Mouse (Mus musculus): Measurements from ENCODE around the gene Slc27a2. TPM values are rescaled to one million over a fixed set of nuclear protein-coding genes. Genes with fewer than 3 reads are reported as not detected.

Gene Slc27a2
- 4.1 and 6.9 TPM in 2 replicates for polyA plus RNA-seq (2015; fragmentation: Nextera tagmentation; extraction: Ambion mirVana)

- Histone ChIP-seq H3K27ac (ENCODE audit: low read length) (0 out of 2 replicates have a peak within 1 kb of the TSS, but pooled peaks have one; percentile 14), H3K27me3 (replicated peaks; ENCODE audit: control insufficient read depth, insufficient read depth, low read length) (peaks cover 29% of the 10 kb centered on the region), H3K9ac (replicated peaks; ENCODE audit: low read depth, low read length) (peak within 1 kb of the TSS; percentile 74), H3K9me3 (ENCODE audit: control insufficient read depth, low read length) (no peaks in the 10 kb centered on the region), H3K36me3 (ENCODE audit: control insufficient read depth, insufficient read depth) (no peaks in the 10 kb centered on the region), H3K4me3 (replicated peaks; ENCODE audit: low read length) (peak within 1 kb of the TSS; percentile 68), H3K4me2 (ENCODE audit: low read length) (peak within 1 kb of the TSS; percentile 94), H3K4me1 (replicated peaks; ENCODE audit: control insufficient read depth, insufficient read depth, low read length) (peaks cover 13% of the 10 kb centered on the region)
- WGBS = under 1% methylated on average over 45 of the region's 61 CpGs
- ATAC-seq = peak; percentile 90
Measured at GRCm38 (mm10) chr2:126552357-126553290, at the start of gene Slc27a2. TSS of gene Slc27a2 (plus strand) at chr2:126552407.

- H3K9me3 ChIP-seq (ENCODE audit: control insufficient read depth, low read length) = no peaks in the 10 kb centered on the region
- ATAC-seq = no peak
- no peak overlapping the region for H3K4me3 ChIP-seq (replicated peaks; ENCODE audit: low read length)
- H3K4me1 ChIP-seq (replicated peaks; ENCODE audit: control insufficient read depth, insufficient read depth, low read length) = no peaks in the 10 kb centered on the region
- H3K27me3 ChIP-seq (replicated peaks; ENCODE audit: control insufficient read depth, insufficient read depth, low read length) = no peaks in the 10 kb centered on the region
- H3K9ac ChIP-seq (replicated peaks; ENCODE audit: low read depth, low read length) = no peak overlapping the region
- no peak overlapping the region for H3K27ac ChIP-seq (ENCODE audit: low read length)
- H3K36me3 ChIP-seq (ENCODE audit: control insufficient read depth, insufficient read depth) = no peaks in the 10 kb centered on the region
- no peak overlapping the region for H3K4me2 ChIP-seq (ENCODE audit: low read length)
- WGBS = 83% methylated on average over 1 of the region's 1 CpGs
Measured at GRCm38 (mm10) chr2:126505156-126505555, 47.1 kb upstream of the Slc27a2 start.

GRCm38 (mm10) chr2:126507477-126507876, 44.7 kb upstream of the Slc27a2 start:
- WGBS = 96% methylated on average over 5 of the region's 5 CpGs
- Histone ChIP-seq H3K4me2 (ENCODE audit: low read length) (no peak overlapping the region), H3K4me1 (replicated peaks; ENCODE audit: control insufficient read depth, insufficient read depth, low read length) (no peaks in the 10 kb centered on the region), H3K9me3 (ENCODE audit: control insufficient read depth, low read length) (no peaks in the 10 kb centered on the region), H3K27me3 (replicated peaks; ENCODE audit: control insufficient read depth, insufficient read depth, low read length) (no peaks in the 10 kb centered on the region), H3K36me3 (ENCODE audit: control insufficient read depth, insufficient read depth) (no peaks in the 10 kb centered on the region), H3K27ac (ENCODE audit: low read length) (no peak overlapping the region), H3K4me3 (replicated peaks; ENCODE audit: low read length) (no peak overlapping the region), H3K9ac (replicated peaks; ENCODE audit: low read depth, low read length) (no peak overlapping the region)
- ATAC-seq = no peak

- WGBS = 61% methylated on average over 1 of the region's 1 CpGs
- H3K4me1 ChIP-seq (replicated peaks; ENCODE audit: control insufficient read depth, insufficient read depth, low read length) = no peaks in the 10 kb centered on the region
Measured at GRCm38 (mm10) chr2:126508228-126508627, 44.0 kb upstream of the Slc27a2 start.

DNA sequence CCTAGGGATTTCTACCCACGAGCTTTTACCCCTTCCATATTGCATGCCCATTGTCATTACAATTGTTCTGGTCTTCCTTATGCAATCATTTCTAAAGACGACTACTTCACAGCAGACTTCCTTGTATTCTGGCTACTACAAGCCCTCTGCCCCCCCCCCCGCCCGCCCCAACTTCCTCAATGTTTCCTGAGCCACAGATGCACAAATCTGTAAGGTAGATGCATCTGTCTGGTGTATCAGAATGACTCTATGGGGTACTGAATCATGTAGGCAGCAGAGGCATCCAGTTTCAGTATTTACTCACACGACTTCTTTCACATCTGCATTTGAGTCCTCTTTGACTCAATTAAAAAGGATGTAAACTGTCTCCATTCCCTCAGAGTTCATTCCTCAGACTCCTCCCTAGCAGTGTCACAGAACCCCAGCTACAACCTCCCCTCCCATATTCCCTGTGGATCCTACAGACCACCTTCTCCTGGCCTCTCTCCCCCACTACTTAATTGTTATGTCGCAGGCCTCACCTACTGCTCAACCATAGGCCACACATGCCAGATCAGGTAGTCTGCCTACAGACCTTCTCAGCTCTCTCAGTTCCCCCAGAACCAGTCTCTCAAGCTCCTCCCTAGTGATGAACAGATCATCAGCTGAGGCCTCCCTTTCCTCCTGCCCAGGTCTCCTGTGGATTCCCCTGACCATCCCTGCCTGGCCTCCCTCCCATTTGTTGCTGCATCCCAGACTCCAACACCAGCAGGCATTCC, 37.0 kb upstream of the Slc27a2 start:
- Histone ChIP-seq H3K4me1 (replicated peaks; ENCODE audit: control insufficient read depth, insufficient read depth, low read length) (no peaks in the 10 kb centered on the region), H3K4me3 (replicated peaks; ENCODE audit: low read length) (no peak overlapping the region), H3K27ac (ENCODE audit: low read length) (no peak overlapping the region), H3K36me3 (ENCODE audit: control insufficient read depth, insufficient read depth) (no peaks in the 10 kb centered on the region), H3K27me3 (replicated peaks; ENCODE audit: control insufficient read depth, insufficient read depth, low read length) (no peaks in the 10 kb centered on the region), H3K9ac (replicated peaks; ENCODE audit: low read depth, low read length) (no peak overlapping the region), H3K4me2 (ENCODE audit: low read length) (no peak overlapping the region), H3K9me3 (ENCODE audit: control insufficient read depth, low read length) (no peaks in the 10 kb centered on the region)
- WGBS = 74% methylated on average over 6 of the region's 6 CpGs
- no peak for ATAC-seq

More at GRCm38 (mm10) chr2:126508228-126508627, 44.0 kb upstream of the Slc27a2 start:
- Histone ChIP-seq H3K4me2 (ENCODE audit: low read length) (no peak overlapping the region), H3K27ac (ENCODE audit: low read length) (no peak overlapping the region), H3K4me3 (replicated peaks; ENCODE audit: low read length) (no peak overlapping the region), H3K9ac (replicated peaks; ENCODE audit: low read depth, low read length) (no peak overlapping the region), H3K36me3 (ENCODE audit: control insufficient read depth, insufficient read depth) (no peaks in the 10 kb centered on the region), H3K27me3 (replicated peaks; ENCODE audit: control insufficient read depth, insufficient read depth, low read length) (no peaks in the 10 kb centered on the region), H3K9me3 (ENCODE audit: control insufficient read depth, low read length) (no peaks in the 10 kb centered on the region)
- no peak for ATAC-seq

GRCm38 (mm10) chr2:126519872-126520581, 32.2 kb upstream of the Slc27a2 start:
- Histone ChIP-seq H3K27me3 (replicated peaks; ENCODE audit: control insufficient read depth, insufficient read depth, low read length) (no peaks in the 10 kb centered on the region), H3K4me3 (replicated peaks; ENCODE audit: low read length) (no peak overlapping the region), H3K27ac (ENCODE audit: low read length) (no peak overlapping the region), H3K4me2 (ENCODE audit: low read length) (no peak overlapping the region), H3K9ac (replicated peaks; ENCODE audit: low read depth, low read length) (no peak overlapping the region), H3K36me3 (ENCODE audit: control insufficient read depth, insufficient read depth) (no peaks in the 10 kb centered on the region), H3K9me3 (ENCODE audit: control insufficient read depth, low read length) (no peaks in the 10 kb centered on the region), H3K4me1 (replicated peaks; ENCODE audit: control insufficient read depth, insufficient read depth, low read length) (no peaks in the 10 kb centered on the region)
- ATAC-seq = no peak
- 73% methylated on average over 11 of the region's 11 CpGs for WGBS

- no peak overlapping the region for H3K4me3 ChIP-seq (replicated peaks; ENCODE audit: low read length)
- no peaks in the 10 kb centered on the region for H3K27me3 ChIP-seq (replicated peaks; ENCODE audit: control insufficient read depth, insufficient read depth, low read length)
- no peak overlapping the region for H3K27ac ChIP-seq (ENCODE audit: low read length)
- no peaks in the 10 kb centered on the region for H3K9me3 ChIP-seq (ENCODE audit: control insufficient read depth, low read length)
- no peak overlapping the region for H3K4me2 ChIP-seq (ENCODE audit: low read length)
- no peaks in the 10 kb centered on the region for H3K36me3 ChIP-seq (ENCODE audit: control insufficient read depth, insufficient read depth)
- H3K4me1 ChIP-seq (replicated peaks; ENCODE audit: control insufficient read depth, insufficient read depth, low read length) = no peaks in the 10 kb centered on the region
- ATAC-seq = peak; percentile 76
- no peak overlapping the region for H3K9ac ChIP-seq (replicated peaks; ENCODE audit: low read depth, low read length)
- WGBS = 13% methylated on average over 7 of the region's 7 CpGs
Measured at GRCm38 (mm10) chr2:126520828-126521227, 31.4 kb upstream of the Slc27a2 start.

- 82% methylated on average over 10 of the region's 10 CpGs for WGBS
- 0 out of 2 replicates have a peak, but pooled peaks have one; percentile 12 for ATAC-seq
- no peak overlapping the region for H3K9ac ChIP-seq (replicated peaks; ENCODE audit: low read depth, low read length)
- H3K4me1 ChIP-seq (replicated peaks; ENCODE audit: control insufficient read depth, insufficient read depth, low read length) = no peaks in the 10 kb centered on the region
- no peak overlapping the region for H3K4me2 ChIP-seq (ENCODE audit: low read length)
- H3K4me3 ChIP-seq (replicated peaks; ENCODE audit: low read length) = no peak overlapping the region
- H3K27me3 ChIP-seq (replicated peaks; ENCODE audit: control insufficient read depth, insufficient read depth, low read length) = no peaks in the 10 kb centered on the region
- no peaks in the 10 kb centered on the region for H3K9me3 ChIP-seq (ENCODE audit: control insufficient read depth, low read length)
- no peak overlapping the region for H3K27ac ChIP-seq (ENCODE audit: low read length)
- H3K36me3 ChIP-seq (ENCODE audit: control insufficient read depth, insufficient read depth) = no peaks in the 10 kb centered on the region
Measured at GRCm38 (mm10) chr2:126521471-126521870, 30.7 kb upstream of the Slc27a2 start.

DNA sequence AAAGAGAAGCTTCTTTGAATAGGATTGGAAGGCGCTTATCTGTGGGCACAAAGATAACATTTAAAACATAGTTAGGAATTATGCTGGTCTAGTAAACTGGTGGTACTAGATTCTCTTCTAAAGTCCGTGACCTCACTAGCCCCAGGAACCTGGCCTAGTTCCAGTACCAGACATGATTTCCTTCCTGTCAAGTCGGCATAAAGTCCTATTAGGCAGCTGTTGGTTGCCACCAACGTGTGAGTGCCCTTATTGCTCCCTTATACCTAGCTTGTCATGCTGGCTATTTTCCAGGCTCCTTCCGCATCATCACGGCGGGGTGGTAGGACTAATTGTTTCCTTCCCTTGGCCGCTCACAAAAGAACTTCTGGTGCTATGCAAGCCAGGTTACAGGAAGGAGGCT, 30.2 kb upstream of the Slc27a2 start:
- no peak overlapping the region for H3K4me2 ChIP-seq (ENCODE audit: low read length)
- H3K27ac ChIP-seq (ENCODE audit: low read length) = no peak overlapping the region
- no peaks in the 10 kb centered on the region for H3K36me3 ChIP-seq (ENCODE audit: control insufficient read depth, insufficient read depth)
- no peaks in the 10 kb centered on the region for H3K4me1 ChIP-seq (replicated peaks; ENCODE audit: control insufficient read depth, insufficient read depth, low read length)
- H3K4me3 ChIP-seq (replicated peaks; ENCODE audit: low read length) = no peak overlapping the region
- 54% methylated on average over 8 of the region's 8 CpGs for WGBS
- ATAC-seq = no peak
- H3K27me3 ChIP-seq (replicated peaks; ENCODE audit: control insufficient read depth, insufficient read depth, low read length) = no peaks in the 10 kb centered on the region
- H3K9me3 ChIP-seq (ENCODE audit: control insufficient read depth, low read length) = no peaks in the 10 kb centered on the region
- no peak overlapping the region for H3K9ac ChIP-seq (replicated peaks; ENCODE audit: low read depth, low read length)
